Mouse (Mus musculus): ENCODE measurements around the gene 0610040J01Rik. TPM values are rescaled to one million over a fixed set of nuclear protein-coding genes. Genes with fewer than 3 reads are reported as not detected.
A peak's percentile ranks its signal among the peaks of the same experiment; 100 is the strongest.
"Not testable (repeated sequence)": the region's sequence is repeated elsewhere in the genome, so short reads cannot be mapped to it uniquely, and the experiment has no call there.

The 0610040J01Rik gene
- polyA plus RNA-seq, 1 experiment from 2014 or later, result 51.9 TPM

GRCm38 (mm10) chr5:63886709-63887108, 74.5 kb downstream of the 0610040J01Rik start:
- Histone ChIP-seq H3K27ac (ENCODE audit: low read length) (no peak overlapping the region), H3K4me1 (ENCODE audit: control insufficient read depth, insufficient read depth, low read length) (no peaks in the 10 kb centered on the region), H3K4me3 (ENCODE audit: low read length) (no peak overlapping the region), H3K9ac (ENCODE audit: low read depth, low read length) (no peak overlapping the region), H3K9me3 (ENCODE audit: control insufficient read depth, low read length) (peaks cover 3% of the 10 kb centered on the region; the same call in 1 of the 2 replicates), H3K36me3 (ENCODE audit: control insufficient read depth, insufficient read depth, low read length) (0 out of 2 replicates have a peak, but pooled peaks cover 2% of the 10 kb centered on the region), H3K4me2 (ENCODE audit: low read depth, low read length) (no peak overlapping the region), H3K27me3 (replicated peaks; ENCODE audit: control insufficient read depth, insufficient read depth, low read length) (no peaks in the 10 kb centered on the region)
- 31% methylated on average over 6 of the region's 6 CpGs for WGBS
- peak; percentile 63 for ATAC-seq

GRCm38 (mm10) chr5:63887111-63887510, 74.9 kb downstream of the 0610040J01Rik start:
- 0 out of 2 replicates have a peak, but pooled peaks cover 2% of the 10 kb centered on the region for H3K36me3 ChIP-seq (ENCODE audit: control insufficient read depth, insufficient read depth, low read length)
- 97% methylated on average over 4 of the region's 4 CpGs for WGBS
- no peak overlapping the region for H3K9ac ChIP-seq (ENCODE audit: low read depth, low read length)

GRCm38 (mm10) chr5:63891241-63891640, 79.1 kb downstream of the 0610040J01Rik start:
- Histone ChIP-seq H3K36me3 (ENCODE audit: control insufficient read depth, insufficient read depth, low read length) (0 out of 2 replicates have a peak, but pooled peaks cover 2% of the 10 kb centered on the region), H3K4me2 (ENCODE audit: low read depth, low read length) (no peak overlapping the region), H3K27me3 (replicated peaks; ENCODE audit: control insufficient read depth, insufficient read depth, low read length) (no peaks in the 10 kb centered on the region), H3K27ac (ENCODE audit: low read length) (peak overlapping the region; percentile 30; the same call in 1 of the 2 replicates), H3K9ac (ENCODE audit: low read depth, low read length) (no peak overlapping the region), H3K4me3 (ENCODE audit: low read length) (no peak overlapping the region), H3K9me3 (ENCODE audit: control insufficient read depth, low read length) (peaks cover 3% of the 10 kb centered on the region; the same call in 1 of the 2 replicates), H3K4me1 (ENCODE audit: control insufficient read depth, insufficient read depth, low read length) (peaks cover 7% of the 10 kb centered on the region)
- 67% methylated on average over 4 of the region's 4 CpGs for WGBS
- ATAC-seq, result no peak

More at GRCm38 (mm10) chr5:63887111-63887510, 74.9 kb downstream of the 0610040J01Rik start:
- H3K4me2 ChIP-seq (ENCODE audit: low read depth, low read length), result no peak overlapping the region
- no peak overlapping the region for H3K4me3 ChIP-seq (ENCODE audit: low read length)
- H3K4me1 ChIP-seq (ENCODE audit: control insufficient read depth, insufficient read depth, low read length), result peaks cover 1% of the 10 kb centered on the region; the same call in 1 of the 2 replicates
- H3K27ac ChIP-seq (ENCODE audit: low read length), result no peak overlapping the region
- no peaks in the 10 kb centered on the region for H3K27me3 ChIP-seq (replicated peaks; ENCODE audit: control insufficient read depth, insufficient read depth, low read length)
- peaks cover 3% of the 10 kb centered on the region; the same call in 1 of the 2 replicates for H3K9me3 ChIP-seq (ENCODE audit: control insufficient read depth, low read length)
- no peak for ATAC-seq

- Histone ChIP-seq H3K4me2 (ENCODE audit: low read depth, low read length) (no peak overlapping the region), H3K36me3 (ENCODE audit: control insufficient read depth, insufficient read depth, low read length) (0 out of 2 replicates have a peak, but pooled peaks cover 2% of the 10 kb centered on the region), H3K27ac (ENCODE audit: low read length) (0 out of 2 replicates have a peak overlapping the region, but pooled peaks have one; percentile 10), H3K9me3 (ENCODE audit: control insufficient read depth, low read length) (peaks cover 3% of the 10 kb centered on the region; the same call in 1 of the 2 replicates), H3K27me3 (replicated peaks; ENCODE audit: control insufficient read depth, insufficient read depth, low read length) (no peaks in the 10 kb centered on the region), H3K4me3 (ENCODE audit: low read length) (no peak overlapping the region), H3K9ac (ENCODE audit: low read depth, low read length) (no peak overlapping the region), H3K4me1 (ENCODE audit: control insufficient read depth, insufficient read depth, low read length) (peaks cover 7% of the 10 kb centered on the region)
- WGBS, result 41% methylated on average over 6 of the region's 6 CpGs
- ATAC-seq, result peak; percentile 78
Observed at GRCm38 (mm10) chr5:63891912-63892311, 79.7 kb downstream of the 0610040J01Rik start.

- ATAC-seq; H3K4me1 ChIP-seq (ENCODE audit: control insufficient read depth, insufficient read depth, low read length); H3K9ac ChIP-seq (ENCODE audit: low read depth, low read length); H3K4me2 ChIP-seq (ENCODE audit: low read depth, low read length); H3K9me3 ChIP-seq (ENCODE audit: control insufficient read depth, low read length); H3K4me3 ChIP-seq (ENCODE audit: low read length); H3K27ac ChIP-seq (ENCODE audit: low read length); H3K27me3 ChIP-seq (replicated peaks; ENCODE audit: control insufficient read depth, insufficient read depth, low read length); H3K36me3 ChIP-seq (ENCODE audit: control insufficient read depth, insufficient read depth, low read length): not testable (repeated sequence)
- WGBS, result 80% methylated on average over 5 of the region's 5 CpGs
Observed at GRCm38 (mm10) chr5:63897001-63897819, 85.0 kb downstream of the 0610040J01Rik start.

DNA sequence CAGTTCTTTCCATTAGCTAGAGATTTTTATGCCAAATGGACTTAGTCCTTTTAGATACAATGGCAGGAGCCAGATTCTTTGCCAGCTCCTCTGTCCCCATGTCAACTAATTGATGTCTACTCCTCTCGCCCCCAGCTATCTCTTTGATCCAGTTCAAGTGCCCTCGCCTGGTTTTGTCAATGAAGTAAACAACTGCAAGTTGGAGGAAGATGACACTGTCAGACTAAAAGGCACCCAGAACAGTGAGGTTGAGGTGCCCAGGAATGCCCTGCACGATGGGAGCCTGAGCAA, 85.6 kb downstream of the 0610040J01Rik start:
- WGBS, result 79% methylated on average over 3 of the region's 3 CpGs

DNA sequence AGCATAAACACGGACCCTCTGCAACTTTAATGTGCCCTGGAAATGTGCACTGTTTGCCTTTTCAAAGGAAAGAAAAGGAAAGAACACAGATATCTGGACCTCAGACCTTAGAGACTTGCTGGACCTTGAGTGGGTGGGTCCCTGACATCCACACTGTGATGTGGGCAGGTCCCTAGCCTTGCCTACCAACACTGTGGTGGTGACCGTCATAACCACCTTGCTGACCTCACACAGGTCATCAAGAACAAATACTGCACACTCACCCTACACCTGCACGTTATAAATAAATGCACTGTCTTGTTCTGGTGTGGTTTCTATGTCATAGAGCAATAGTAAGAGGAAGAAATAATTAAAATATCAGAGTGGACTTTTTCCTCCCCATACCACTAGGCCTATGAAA, 91.2 kb downstream of the 0610040J01Rik start:
- no peak for ATAC-seq

More for the DNA sequence above, 85.6 kb downstream of the 0610040J01Rik start:
- no peak for ATAC-seq
- Histone ChIP-seq H3K4me3 (ENCODE audit: low read length) (no peak overlapping the region), H3K27me3 (replicated peaks; ENCODE audit: control insufficient read depth, insufficient read depth, low read length) (no peaks in the 10 kb centered on the region), H3K27ac (ENCODE audit: low read length) (no peak overlapping the region), H3K36me3 (ENCODE audit: control insufficient read depth, insufficient read depth, low read length) (no peaks in the 10 kb centered on the region), H3K9me3 (ENCODE audit: control insufficient read depth, low read length) (no peaks in the 10 kb centered on the region), H3K9ac (ENCODE audit: low read depth, low read length) (no peak overlapping the region), H3K4me1 (ENCODE audit: control insufficient read depth, insufficient read depth, low read length) (no peaks in the 10 kb centered on the region; the same call in 1 of the 2 replicates), H3K4me2 (ENCODE audit: low read depth, low read length) (no peak overlapping the region)

DNA sequence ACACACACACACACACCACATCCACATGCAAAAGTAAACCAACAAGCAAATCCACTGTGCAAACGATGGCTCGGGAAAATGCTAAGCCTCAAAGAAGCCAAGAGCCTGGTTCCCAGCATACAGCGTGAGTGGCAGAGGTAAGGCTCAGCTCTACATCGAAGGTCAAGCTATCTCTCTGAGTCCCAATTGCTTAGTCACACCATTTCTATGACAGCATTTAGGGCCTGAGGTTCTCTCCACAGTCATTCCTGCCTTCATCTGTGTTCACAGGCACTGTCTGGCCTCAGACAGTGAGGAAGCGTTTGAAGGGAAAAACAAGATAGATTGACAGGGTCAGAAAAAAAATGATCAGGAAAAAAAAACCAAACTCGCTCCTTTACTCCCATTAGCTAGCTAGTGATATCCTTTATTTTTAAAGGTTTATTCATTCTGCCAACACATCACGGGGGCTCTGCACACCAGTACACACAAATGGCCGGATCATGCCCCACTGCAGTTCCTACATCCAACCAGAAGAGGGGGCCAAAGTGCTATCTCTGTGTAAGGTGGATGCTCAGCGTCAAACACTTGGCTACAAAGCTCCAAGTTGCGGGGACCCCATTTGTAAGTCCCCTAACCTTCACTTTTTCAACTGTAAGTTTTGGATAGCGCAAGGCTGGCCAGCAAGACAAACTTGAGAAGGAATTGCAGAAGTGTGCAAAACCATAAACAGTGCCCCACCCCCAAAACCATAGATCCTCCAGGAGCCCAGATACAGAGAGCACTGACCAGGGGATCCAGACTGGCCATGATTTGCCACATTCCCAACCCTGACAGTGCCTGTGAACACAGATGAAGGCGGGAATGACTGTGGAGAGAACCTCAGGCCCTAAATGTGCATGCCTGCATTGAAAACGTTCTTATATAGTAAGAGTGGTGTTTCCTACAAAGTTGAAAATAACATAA, 94.3 kb downstream of the 0610040J01Rik start:
- no peak overlapping the region for H3K27ac ChIP-seq (ENCODE audit: low read length)
- H3K9ac ChIP-seq (ENCODE audit: low read depth, low read length), result no peak overlapping the region
- ATAC-seq, result peak; percentile 80
- no peak overlapping the region for H3K4me3 ChIP-seq (ENCODE audit: low read length)
- H3K4me2 ChIP-seq (ENCODE audit: low read depth, low read length), result no peak overlapping the region
- H3K27me3 ChIP-seq (replicated peaks; ENCODE audit: control insufficient read depth, insufficient read depth, low read length), result no peaks in the 10 kb centered on the region
- H3K9me3 ChIP-seq (ENCODE audit: control insufficient read depth, low read length), result no peaks in the 10 kb centered on the region
- peaks cover 3% of the 10 kb centered on the region for H3K4me1 ChIP-seq (ENCODE audit: control insufficient read depth, insufficient read depth, low read length)
- WGBS, result 38% methylated on average over 13 of the region's 13 CpGs
- H3K36me3 ChIP-seq (ENCODE audit: control insufficient read depth, insufficient read depth, low read length), result no peaks in the 10 kb centered on the region

More for the DNA sequence above, 91.2 kb downstream of the 0610040J01Rik start:
- Histone ChIP-seq H3K4me3 (ENCODE audit: low read length) (no peak overlapping the region), H3K9ac (ENCODE audit: low read depth, low read length) (no peak overlapping the region), H3K27me3 (replicated peaks; ENCODE audit: control insufficient read depth, insufficient read depth, low read length) (no peaks in the 10 kb centered on the region), H3K9me3 (ENCODE audit: control insufficient read depth, low read length) (no peaks in the 10 kb centered on the region), H3K4me1 (ENCODE audit: control insufficient read depth, insufficient read depth, low read length) (peaks cover 3% of the 10 kb centered on the region), H3K4me2 (ENCODE audit: low read depth, low read length) (no peak overlapping the region), H3K27ac (ENCODE audit: low read length) (no peak overlapping the region), H3K36me3 (ENCODE audit: control insufficient read depth, insufficient read depth, low read length) (no peaks in the 10 kb centered on the region)
- WGBS, result 65% methylated on average over 3 of the region's 3 CpGs

GRCm38 (mm10) chr5:63907513-63907912, 95.3 kb downstream of the 0610040J01Rik start:
- ATAC-seq, result no peak
- WGBS, result 63% methylated on average over 4 of the region's 4 CpGs
- no peaks in the 10 kb centered on the region for H3K9me3 ChIP-seq (ENCODE audit: control insufficient read depth, low read length)

More at GRCm38 (mm10) chr5:63907513-63907912, 95.3 kb downstream of the 0610040J01Rik start:
- no peak overlapping the region for H3K4me3 ChIP-seq (ENCODE audit: low read length)
- H3K27ac ChIP-seq (ENCODE audit: low read length), result peak overlapping the region; percentile 24; the same call in 1 of the 2 replicates
- no peaks in the 10 kb centered on the region for H3K36me3 ChIP-seq (ENCODE audit: control insufficient read depth, insufficient read depth, low read length)
- H3K9ac ChIP-seq (ENCODE audit: low read depth, low read length), result no peak overlapping the region
- H3K4me2 ChIP-seq (ENCODE audit: low read depth, low read length), result no peak overlapping the region
- H3K4me1 ChIP-seq (ENCODE audit: control insufficient read depth, insufficient read depth, low read length), result peaks cover 3% of the 10 kb centered on the region
- H3K27me3 ChIP-seq (replicated peaks; ENCODE audit: control insufficient read depth, insufficient read depth, low read length), result no peaks in the 10 kb centered on the region
